9 mouse cellular contexts compared by ENCODE assay signal in genomic region chr6:119430508-119430907, GRCm38 (mm10). TPM values are rescaled to one million over a fixed set of nuclear protein-coding genes. Genes with fewer than 3 reads are reported as not detected.
A peak's percentile ranks its signal among the peaks of the same experiment; 100 is the strongest.
DNase-seq lines count a peak whose midpoint lies in the region; ATAC-seq and TF ChIP-seq lines count a peak whose summit lies in the region.
"Had no signal": no experiment of that assay in that cellular context is flagged by ENCODE, and none has a peak within 500 bp of the region (broad histone marks: within the 10 kb centered on the region; RNA-seq: fewer than 3 reads in every experiment).

No protein-coding gene starts in this region.

- no peak overlapping the region for H3K27ac ChIP-seq in embryonic facial prominence, embryonic 11.5 days (replicated peaks; ENCODE audit: low read depth, low read length)
- no peak overlapping the region for H3K27ac ChIP-seq in embryonic facial prominence, embryonic 10.5 days (replicated peaks)
- no peak overlapping the region for H3K27ac ChIP-seq in cortical plate, adult 2 months (ENCODE audit: insufficient read depth, low read length)
- H3K27ac ChIP-seq: heart, embryonic 15.5 days had no signal

- no peak overlapping the region for H3K4me3 ChIP-seq in embryonic facial prominence, embryonic 11.5 days (ENCODE audit: low read depth, low read length)
- H3K4me3 ChIP-seq in embryonic facial prominence, embryonic 10.5 days = no peak overlapping the region
- H3K4me3 ChIP-seq in cortical plate, adult 2 months (ENCODE audit: insufficient read depth, low read length) = no peak overlapping the region
- H3K4me3 ChIP-seq: heart, embryonic 15.5 days had no signal

- ATAC-seq in embryonic facial prominence, embryonic 11.5 days (replicated peaks; ENCODE audit: insufficient number of reproducible peaks, low FRiP score, low TSS enrichment, low read depth) = no peak; the same call in 1 of the 2 replicates

- peak; percentile 72 for TF ChIP-seq CTCF in cortical plate, adult 2 months (IDR thresholded peaks at IDR 0.05; ENCODE audit: extremely low read depth, insufficient read depth, low read length)

- TF ChIP-seq POLR2A in cortical plate, adult 2 months (IDR thresholded peaks at IDR 0.05; ENCODE audit: extremely low read depth, insufficient read depth, low read length) = no peak

- peak; percentile 61 for DNase-seq in embryonic facial prominence, embryonic 11.5 days (ENCODE audit: low spot score)
- no peak for DNase-seq in embryonic facial prominence, embryonic 10.5 days (ENCODE audit: low spot score)
- DNase-seq in thymus, postnatal 14 days = peak; percentile 47
- DNase-seq in thymus, postnatal 0 days (ENCODE audit: low spot score) = no peak
- peak; percentile 64 for DNase-seq in induced T-regulatory cell, adult 2 months (ENCODE audit: low read depth)
- peak; percentile 50 to 71 for DNase-seq in left cerebral cortex, postnatal 14 days (ENCODE audit: low spot score in 2 of 2)
- DNase-seq in retina, postnatal 1 day = peak; percentile 62

- intact Hi-C loops in left cerebral cortex, postnatal 14 days (cut with DNase I) = loop anchor here (1.0 to 10.0 kb wide), 3 partner anchors 78 to 306 kb away; no protein-coding TSS in a partner anchor

- H3K4me2 ChIP-seq in embryonic facial prominence, embryonic 11.5 days (ENCODE audit: low read depth, low read length) = no peak overlapping the region
- H3K4me2 ChIP-seq: heart, embryonic 15.5 days had no signal

- no peaks in the 10 kb centered on the region for H3K27me3 ChIP-seq in embryonic facial prominence, embryonic 11.5 days (ENCODE audit: control insufficient read depth, insufficient read depth, low read length)
- H3K27me3 ChIP-seq in embryonic facial prominence, embryonic 10.5 days (replicated peaks; ENCODE audit: low read depth, poor library complexity, severe bottlenecking) = no peaks in the 10 kb centered on the region
- H3K27me3 ChIP-seq: heart, embryonic 15.5 days had no signal

- no peaks in the 10 kb centered on the region for H3K9me3 ChIP-seq in embryonic facial prominence, embryonic 11.5 days (replicated peaks; ENCODE audit: control insufficient read depth, low read length)
- no peaks in the 10 kb centered on the region for H3K9me3 ChIP-seq in embryonic facial prominence, embryonic 10.5 days
- H3K9me3 ChIP-seq: heart, embryonic 15.5 days had no signal

- 57% methylated on average over 2 of the region's 2 CpGs for WGBS in embryonic facial prominence, embryonic 11.5 days
- WGBS in embryonic facial prominence, embryonic 10.5 days = 56% methylated on average over 2 of the region's 2 CpGs

- H3K9ac ChIP-seq in embryonic facial prominence, embryonic 11.5 days (replicated peaks; ENCODE audit: low read length) = no peak overlapping the region
- H3K9ac ChIP-seq: heart, embryonic 15.5 days had no signal

- H3K36me3 ChIP-seq in embryonic facial prominence, embryonic 11.5 days (replicated peaks; ENCODE audit: control insufficient read depth, insufficient read depth, low read depth, low read length) = no peaks in the 10 kb centered on the region; the same call in 1 of the 2 replicates
- H3K36me3 ChIP-seq in embryonic facial prominence, embryonic 10.5 days (replicated peaks) = peaks cover 29% of the 10 kb centered on the region
- H3K36me3 ChIP-seq: heart, embryonic 15.5 days had no signal

- H3K4me1 ChIP-seq in embryonic facial prominence, embryonic 11.5 days (ENCODE audit: control insufficient read depth, insufficient read depth, low read length) = no peaks in the 10 kb centered on the region
- H3K4me1 ChIP-seq in embryonic facial prominence, embryonic 10.5 days = no peaks in the 10 kb centered on the region
- H3K4me1 ChIP-seq in cortical plate, adult 2 months (ENCODE audit: control insufficient read depth, insufficient read depth, low read length) = no peaks in the 10 kb centered on the region

RNA-seq across cellular contexts. Expression of gene Adipor2, which starts 13.0 kb away (rescaled TPM):
- polyA plus RNA-seq in embryonic facial prominence, embryonic 11.5 days (2014; fragmentation: Nextera tagmentation; extraction: Ambion mirVana) = 15.4 and 16.2 TPM in 2 replicates
- 30.9 and 32.0 TPM in 2 replicates for polyA plus RNA-seq in embryonic facial prominence, embryonic 10.5 days (2016; fragmentation: Nextera tagmentation; extraction: Ambion mirVana)
- 44.5 and 51.4 TPM in 2 replicates for polyA plus RNA-seq in thymus, postnatal 0 days (2015; fragmentation: Nextera tagmentation; extraction: Ambion mirVana)
- 37.7 and 38.0 TPM in 2 replicates for polyA plus RNA-seq in cortical plate, adult 2 months (2012; rRNA removed)
- total RNA-seq in left cerebral cortex, postnatal 14 days (2021) = 10 to 100 TPM; 37.7 to 44.4 TPM

RNA-seq across cellular contexts. Expression of gene Fbxl14, which starts 49.0 kb away (rescaled TPM):
- polyA plus RNA-seq in embryonic facial prominence, embryonic 11.5 days (2014; fragmentation: Nextera tagmentation; extraction: Ambion mirVana) = 6.0 and 7.0 TPM in 2 replicates
- 3.4 and 3.6 TPM in 2 replicates for polyA plus RNA-seq in embryonic facial prominence, embryonic 10.5 days (2016; fragmentation: Nextera tagmentation; extraction: Ambion mirVana)
- 17.1 and 18.1 TPM in 2 replicates for polyA plus RNA-seq in thymus, postnatal 0 days (2015; fragmentation: Nextera tagmentation; extraction: Ambion mirVana)
- polyA plus RNA-seq in cortical plate, adult 2 months (2012; rRNA removed) = 29.0 and 29.4 TPM in 2 replicates
- 10 to 100 TPM; 25.3 to 26.8 TPM for total RNA-seq in left cerebral cortex, postnatal 14 days (2021)

Comparison
In these comparisons a context has a peak if more than half of its experiments do, and no peak if none do; other contexts are left out.
1. DNase-seq: peak in embryonic facial prominence, embryonic 11.5 days (single experiment), thymus, postnatal 14 days (single experiment), induced T-regulatory cell, adult 2 months (single experiment), left cerebral cortex, postnatal 14 days (2 of 2) and retina, postnatal 1 day (single experiment); none in embryonic facial prominence, embryonic 10.5 days (single experiment) and thymus, postnatal 0 days (single experiment).